Mouse (Mus musculus): Measurements from ENCODE around the gene Card6. TPM values are rescaled to one million over a fixed set of nuclear protein-coding genes. Genes with fewer than 3 reads are reported as not detected.

The Card6 gene
- total and polyA plus RNA-seq, 3 experiments: 1.3 to 3.9 (median 1.6) TPM

DNA sequence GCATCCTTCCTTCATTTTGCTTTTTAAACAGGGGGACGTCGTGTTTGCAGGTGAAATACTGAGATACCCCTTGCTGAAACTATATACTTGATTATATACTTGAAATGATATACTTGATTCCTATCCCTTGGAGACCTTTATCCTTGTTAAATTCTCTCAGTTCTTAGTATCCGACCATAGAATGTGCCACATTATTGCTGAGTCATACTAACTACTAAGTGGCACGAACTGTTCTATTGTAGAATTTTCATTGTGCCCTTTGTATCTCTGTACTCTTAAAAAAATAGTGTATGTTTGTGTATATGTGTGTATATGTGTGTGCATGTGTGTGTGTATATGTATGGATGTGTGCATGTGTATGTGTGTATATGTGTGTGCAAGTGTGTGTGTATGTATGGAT, 48.0 kb upstream of the Card6 start:
- no peak overlapping the region for H3K27ac ChIP-seq (ENCODE audit: insufficient read depth, low read depth)

DNA sequence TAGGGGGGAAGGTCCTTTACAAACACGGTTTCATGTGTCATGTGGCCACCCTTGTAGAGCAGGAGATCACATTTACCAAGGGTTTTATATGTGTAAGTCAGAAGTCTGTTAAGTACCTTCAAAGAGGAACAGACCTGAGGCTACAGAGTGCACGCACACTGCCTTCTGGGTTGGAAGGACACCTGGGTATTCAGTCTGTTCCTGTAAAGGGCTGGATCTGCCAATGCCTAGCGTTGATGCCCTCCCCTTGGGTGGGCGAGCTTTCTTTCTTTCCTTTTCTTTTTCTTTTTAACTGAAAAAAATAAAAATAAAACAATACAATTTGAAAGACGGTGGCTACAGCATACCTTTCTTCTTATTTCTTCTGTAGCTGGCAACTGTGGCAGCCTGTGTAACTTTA, 46.8 kb upstream of the Card6 start:
- Histone ChIP-seq H3K36me3 (replicated peaks in 1 of 2; ENCODE audit: control insufficient read depth in 1 of 2, insufficient read depth in 1 of 2, low read length in 1 of 2) (peaks cover 2 to 26% of the 10 kb centered on the region in 2 experiments), H3K9me3 (replicated peaks; ENCODE audit: low read length) (no peaks in the 10 kb centered on the region), H3K4me3 (replicated peaks in 1 of 3; ENCODE audit: low read depth in 2 of 3, low read length in 2 of 3, poor library complexity in 1 of 3) (no peak overlapping the region), H3K79me2 (replicated peaks; ENCODE audit: control insufficient read depth, extremely low read depth, insufficient read depth, poor library complexity, severe bottlenecking) (peaks cover 43% of the 10 kb centered on the region), H3K27ac (ENCODE audit: insufficient read depth, low read depth) (no peak overlapping the region), H3K4me1 (ENCODE audit: control insufficient read depth in 1 of 2, insufficient read depth in 2 of 2) (peaks cover 3 to 57% of the 10 kb centered on the region in 2 experiments; a peak in 3 of 4 replicates), H3K27me3 (replicated peaks) (no peaks in the 10 kb centered on the region), H3K4me2 (ENCODE audit: insufficient read depth, low read depth, poor library complexity, severe bottlenecking) (no peak overlapping the region), H3K9ac (ENCODE audit: insufficient read depth, low read depth) (no peak overlapping the region)
- in situ Hi-C loops (cut with MboI; ENCODE audit: low pct_ligation_motif_present, low pct_unique_long_range_greater_than_20kb, low sequenced_read_pairs): no loop called here
- DNase-seq (ENCODE audit: extremely low read depth): no peak
- dilution Hi-C loops (cut with MboI; ENCODE audit: extremely low pct_ligation_motif_present, extremely low pct_unique_long_range_greater_than_20kb, low sequenced_read_pairs): no loop called here
- TF ChIP-seq RAD21 (IDR thresholded peaks at IDR 0.05; ENCODE audit: low read depth, low read length): no peak
- no peak for TF ChIP-seq USF1 (IDR thresholded peaks at IDR 0.05; ENCODE audit: low read depth, low read length)
- TF ChIP-seq UBTF (IDR thresholded peaks at IDR 0.05; ENCODE audit: low read depth, low read length): no peak
- TF ChIP-seq MAZ (IDR thresholded peaks at IDR 0.05; ENCODE audit: low read depth, low read length): no peak
- TF ChIP-seq E2F4 (IDR thresholded peaks at IDR 0.05; ENCODE audit: insufficient replicate concordance, low read depth, low read length): no peak
- TF ChIP-seq PAX5 (IDR thresholded peaks at IDR 0.05; ENCODE audit: low read length): no peak
- TF ChIP-seq CHD1 (IDR thresholded peaks at IDR 0.05; ENCODE audit: low read depth, low read length): no peak
- no peak for TF ChIP-seq ETS1 (conservative IDR thresholded peaks at IDR 0.05; ENCODE audit: low read depth, low read length)
- TF ChIP-seq MEF2A (IDR thresholded peaks at IDR 0.05; ENCODE audit: borderline replicate concordance, low read depth, low read length): no peak
- no peak for TF ChIP-seq EP300 (IDR thresholded peaks at IDR 0.05; ENCODE audit: low read length)

More for the DNA sequence above, 48.0 kb upstream of the Card6 start:
- H3K79me2 ChIP-seq (replicated peaks; ENCODE audit: control insufficient read depth, extremely low read depth, insufficient read depth, poor library complexity, severe bottlenecking): peaks cover 40% of the 10 kb centered on the region
- H3K4me1 ChIP-seq (ENCODE audit: control insufficient read depth in 1 of 2, insufficient read depth in 2 of 2): peaks cover 3 to 57% of the 10 kb centered on the region in 2 experiments; a peak in 3 of 4 replicates
- in situ Hi-C loops (cut with MboI; ENCODE audit: low pct_ligation_motif_present, low pct_unique_long_range_greater_than_20kb, low sequenced_read_pairs): no loop called here
- dilution Hi-C loops (cut with MboI; ENCODE audit: extremely low pct_ligation_motif_present, extremely low pct_unique_long_range_greater_than_20kb, low sequenced_read_pairs): no loop called here
- peaks cover 12 to 26% of the 10 kb centered on the region in 2 experiments for H3K36me3 ChIP-seq (replicated peaks in 1 of 2; ENCODE audit: control insufficient read depth in 1 of 2, insufficient read depth in 1 of 2, low read length in 1 of 2)
- DNase-seq (ENCODE audit: extremely low read depth): no peak
- H3K27me3 ChIP-seq (replicated peaks): no peaks in the 10 kb centered on the region
- TF ChIP-seq RAD21 (IDR thresholded peaks at IDR 0.05; ENCODE audit: low read depth, low read length) (no peak), JUN (IDR thresholded peaks at IDR 0.05; ENCODE audit: insufficient read depth, low read depth, low read length) (no peak), IRF4 (IDR thresholded peaks at IDR 0.05; ENCODE audit: low read depth, low read length) (no peak), MXI1 (IDR thresholded peaks at IDR 0.05; ENCODE audit: low read depth, low read length) (no peak), MAFK (IDR thresholded peaks at IDR 0.05; ENCODE audit: insufficient replicate concordance, low read length) (0 out of 2 replicates have a peak, but pooled peaks have one; percentile 18)
- H3K9ac ChIP-seq (ENCODE audit: insufficient read depth, low read depth): no peak overlapping the region
- no peak overlapping the region for H3K4me2 ChIP-seq (ENCODE audit: insufficient read depth, low read depth, poor library complexity, severe bottlenecking)
- no peak overlapping the region for H3K4me3 ChIP-seq (replicated peaks in 1 of 3; ENCODE audit: low read depth in 2 of 3, low read length in 2 of 3, poor library complexity in 1 of 3)
- H3K9me3 ChIP-seq (replicated peaks; ENCODE audit: low read length): no peaks in the 10 kb centered on the region
